Mouse (Mus musculus) forelimb bud, embryonic 11.5 days (tissue): ENCODE results near the gene Gng12.
"Not testable (repeated sequence)": the region's sequence is repeated elsewhere in the genome, so short reads cannot be mapped to it uniquely, and the experiment has no call there.

Source experiments
- DNase-seq: peaks from one replicate; pipeline ENCODE4 v3.0.0-alpha.2; 2012; ENCODE audit warnings: low read depth, low spot score

Gng12 gene

GRCm38 (mm10) chr6:66989037-66989436 lies 92.8 kb downstream of the Gng12 start:
- no peak for DNase-seq

- no peak for DNase-seq
These were observed 93.3 kb downstream of the Gng12 start for GRCm38 (mm10) chr6:66989518-66989917.

GRCm38 (mm10) chr6:66992232-66992631 lies 96.0 kb downstream of the Gng12 start:
- DNase-seq: no peak

GRCm38 (mm10) chr6:66992786-66993185 lies 96.6 kb downstream of the Gng12 start:
- no peak for DNase-seq

GRCm38 (mm10) chr6:66994981-66995380 lies 98.8 kb downstream of the Gng12 start:
- DNase-seq: no peak

GRCm38 (mm10) chr6:66995825-66996224 lies 99.6 kb downstream of the Gng12 start:
- DNase-seq: no peak

- DNase-seq: no peak
These were observed 100.1 kb downstream of the Gng12 start for GRCm38 (mm10) chr6:66996257-66996656.

GRCm38 (mm10) chr6:66998645-66999044 lies 102.4 kb downstream of the Gng12 start:
- no peak for DNase-seq

- no peak for DNase-seq
These were observed 103.6 kb downstream of the Gng12 start for GRCm38 (mm10) chr6:66999800-67000199.

- DNase-seq: no peak
These were observed 113.7 kb downstream of the Gng12 start for GRCm38 (mm10) chr6:67009888-67010287.

GRCm38 (mm10) chr6:67010370-67011216 lies 114.4 kb downstream of the Gng12 start:
- DNase-seq: no peak

GRCm38 (mm10) chr6:67011217-67011518 lies 115.0 kb downstream of the Gng12 start:
- DNase-seq: no peak

- no peak for DNase-seq
These were observed 117.2 kb downstream of the Gng12 start for GRCm38 (mm10) chr6:67013293-67013948.

GRCm38 (mm10) chr6:67013949-67014678 lies 117.9 kb downstream of the Gng12 start:
- DNase-seq: no peak

GRCm38 (mm10) chr6:67014679-67015075 lies 118.5 kb downstream of the Gng12 start:
- DNase-seq: no peak

GRCm38 (mm10) chr6:67015739-67016519 lies 119.7 kb downstream of the Gng12 start:
- DNase-seq: no peak

- DNase-seq: no peak
These were observed 120.4 kb downstream of the Gng12 start for GRCm38 (mm10) chr6:67016520-67017111.

GRCm38 (mm10) chr6:67018365-67018764 lies 122.2 kb downstream of the Gng12 start:
- DNase-seq: no peak

GRCm38 (mm10) chr6:67019001-67019400 lies 122.8 kb downstream of the Gng12 start:
- not testable (repeated sequence) for DNase-seq

- DNase-seq: no peak
These were observed 125.1 kb downstream of the Gng12 start for GRCm38 (mm10) chr6:67021308-67021707.

- no peak for DNase-seq
These were observed 127.5 kb downstream of the Gng12 start for GRCm38 (mm10) chr6:67023729-67024128.
